Mouse (Mus musculus) embryonic facial prominence, embryonic 14.5 days (tissue): ENCODE measurements around the gene Mrtfb. TPM values are rescaled to one million over a fixed set of nuclear protein-coding genes. Genes with fewer than 3 reads are reported as not detected.
A peak's percentile ranks its signal among the peaks of the same experiment; 100 is the strongest.

Source experiments
- ATAC-seq: fragments of 200-750 bp; cut with Nextera tagmentation; 2 replicates; pipeline ENCODE4 v1.8.0; 2017; ENCODE audit warnings: low read depth, moderate number of reproducible peaks, moderate TSS enrichment
- DNase-seq: peaks from one replicate; pipeline ENCODE4 v3.0.0-alpha.2; 2015; ENCODE audit warnings: low spot score
- H3K27ac ChIP-seq: fragments of 300-500 bp; sonication (generic); replicated peaks from 2 replicates; pipeline ENCODE4 v1.5.1; 2014; ENCODE audit warnings: low read depth, mild to moderate bottlenecking, low read length, moderate library complexity
- H3K27me3 ChIP-seq: fragments of 300-500 bp; sonication (generic); replicated peaks from 2 replicates; pipeline ENCODE4 v1.6.1; 2014; ENCODE audit warnings: low read length; ENCODE audit not compliant: control insufficient read depth, insufficient read depth
- H3K36me3 ChIP-seq: fragments of 300-500 bp; sonication (generic); 2 replicates; pipeline ENCODE4 v1.6.1; 2014; ENCODE audit warnings: low read length, mixed read lengths; ENCODE audit not compliant: control insufficient read depth, insufficient read depth
- H3K4me1 ChIP-seq: fragments of 300-500 bp; sonication (generic); 2 replicates; pipeline ENCODE4 v1.6.1; 2014; ENCODE audit warnings: antibody characterized with exemption, low read length; ENCODE audit not compliant: control insufficient read depth, insufficient read depth
- H3K4me2 ChIP-seq: fragments of 300-500 bp; sonication (generic); 2 replicates; pipeline ENCODE4 v1.6.1; 2014; ENCODE audit warnings: low read depth, mild to moderate bottlenecking, low read length, moderate library complexity, mixed read lengths
- H3K4me3 ChIP-seq: fragments of 300-500 bp; sonication (generic); 2 replicates; pipeline ENCODE4 v1.5.1; 2014; ENCODE audit warnings: low read depth, mild to moderate bottlenecking, low read length
- H3K9ac ChIP-seq: fragments of 300-500 bp; sonication (generic); 2 replicates; pipeline ENCODE4 v1.6.1; 2014; ENCODE audit warnings: low read depth, mild to moderate bottlenecking, low read length, moderate library complexity, mixed read lengths
- H3K9me3 ChIP-seq: fragments of 300-500 bp; sonication (generic); 2 replicates; pipeline ENCODE4 v1.6.1; 2016; ENCODE audit warnings: low read length; ENCODE audit not compliant: control insufficient read depth
- WGBS: fragments of 180-500 bp; shearing (Covaris S2); extraction: QIAGEN DNeasy Blood & Tissue Kit; methylation state at CpG from one replicate; pipeline ENCODE4 v1.1.7; 2014; 5-methylcytosine and 5-hydroxymethylcytosine counted together
- microRNA counts: library from miRNA; unstranded; fragments of <30 nt; microRNA quantifications from one replicate; lab custom pipeline; 2017
- microRNA-seq: library from miRNA; unstranded; fragments of <30 nt; microRNA quantifications from one replicate; pipeline ENCODE4, GENCODE M21; 2016; ENCODE audit warnings: borderline number of aligned reads
- polyA plus RNA-seq: library from polyadenylated mRNA; unstranded; fragments of >200 nt; fragmentation: Nextera tagmentation; extraction: Ambion mirVana; gene quantifications from 2 replicates; pipeline ENCODE4 v1.2.1, GENCODE M21; 2014

Mrtfb gene
- polyA plus RNA-seq, 1 experiment from 2014 or later: 22.5 TPM

- Histone ChIP-seq H3K36me3 (no peaks in the 10 kb centered on the region), H3K4me2 (no peak overlapping the region), H3K27me3 (no peaks in the 10 kb centered on the region), H3K9ac (no peak overlapping the region), H3K9me3 (no peaks in the 10 kb centered on the region), H3K4me3 (no peak overlapping the region), H3K4me1 (peaks cover 10% of the 10 kb centered on the region; the same call in 1 of the 2 replicates), H3K27ac (no peak overlapping the region)
- ATAC-seq (no peak), DNase-seq (no peak)
These were observed 199.3 kb downstream of the Mrtfb start for GRCm38 (mm10) chr16:13455560-13455959.

- no peak for ATAC-seq
These were observed 202.3 kb downstream of the Mrtfb start for GRCm38 (mm10) chr16:13458556-13458955.

GRCm38 (mm10) chr16:13460071-13460470, 203.8 kb downstream of the Mrtfb start:
- Histone ChIP-seq H3K36me3 (no peaks in the 10 kb centered on the region), H3K4me3 (no peak overlapping the region), H3K9ac (no peak overlapping the region), H3K27me3 (no peaks in the 10 kb centered on the region), H3K4me2 (no peak overlapping the region), H3K27ac (no peak overlapping the region), H3K9me3 (no peaks in the 10 kb centered on the region), H3K4me1 (peaks cover 27% of the 10 kb centered on the region)
- DNase-seq (no peak), ATAC-seq (no peak)
- 30% methylated on average over 1 of the region's 1 CpGs for WGBS

More at GRCm38 (mm10) chr16:13458556-13458955, 202.3 kb downstream of the Mrtfb start:
- DNase-seq: no peak
- Histone ChIP-seq H3K27me3 (no peaks in the 10 kb centered on the region), H3K4me2 (no peak overlapping the region), H3K27ac (no peak overlapping the region), H3K36me3 (no peaks in the 10 kb centered on the region), H3K4me3 (no peak overlapping the region), H3K9ac (no peak overlapping the region), H3K4me1 (peaks cover 32% of the 10 kb centered on the region), H3K9me3 (no peaks in the 10 kb centered on the region)

GRCm38 (mm10) chr16:13460777-13461408, 204.6 kb downstream of the Mrtfb start:
- H3K36me3 ChIP-seq: no peaks in the 10 kb centered on the region
- no peak overlapping the region for H3K9ac ChIP-seq
- no peak overlapping the region for H3K27ac ChIP-seq
- ATAC-seq: peak; percentile 60; the same call in 1 of the 2 replicates
- no peak overlapping the region for H3K4me2 ChIP-seq
- 41% methylated on average over 3 of the region's 3 CpGs for WGBS
- peak; percentile 48 for DNase-seq
- H3K27me3 ChIP-seq: no peaks in the 10 kb centered on the region
- H3K9me3 ChIP-seq: no peaks in the 10 kb centered on the region
- H3K4me3 ChIP-seq: no peak overlapping the region
- H3K4me1 ChIP-seq: peaks cover 27% of the 10 kb centered on the region

GRCm38 (mm10) chr16:13464662-13465061, 208.4 kb downstream of the Mrtfb start:
- no peak overlapping the region for H3K27ac ChIP-seq
- no peak for ATAC-seq
- no peak overlapping the region for H3K4me2 ChIP-seq
- no peaks in the 10 kb centered on the region for H3K36me3 ChIP-seq
- H3K9me3 ChIP-seq: no peaks in the 10 kb centered on the region
- WGBS: 86% methylated on average over 5 of the region's 5 CpGs
- no peak overlapping the region for H3K4me3 ChIP-seq
- H3K27me3 ChIP-seq: no peaks in the 10 kb centered on the region
- H3K4me1 ChIP-seq: peaks cover 31% of the 10 kb centered on the region
- no peak overlapping the region for H3K9ac ChIP-seq
- no peak for DNase-seq

MicroRNA genes within 50 kb of the gene (microRNA counts, 519-probe panel; counts per million panel counts)
- microRNA mmu-miR-193b (lab: Ali Mortazavi, UCI): 2,755 counts per million, percentile 60 among the panel's probes with 10 or more counts

Small RNAs within 50 kb of the gene (microRNA-seq; reads per million reads assigned to microRNA genes)
- gene Mir193b: 53.8 reads per million, percentile 45 among the genes with 10 or more reads in this experiment
- 1.7 reads per million, percentile 2 among the genes with 10 or more reads in this experiment for gene Mir365-1

Other genes starting within 250 kb of the Mrtfb start
- gene Ercc4, start 146.8 kb upstream of the Mrtfb start, polyA plus RNA-seq: 11.8 and 13.3 TPM in 2 replicates